Mouse (Mus musculus) adrenal gland, postnatal 10 days (tissue): ENCODE measurements around the gene Arhgap5. TPM values are rescaled to one million over a fixed set of nuclear protein-coding genes. Genes with fewer than 3 reads are reported as not detected.
A peak's percentile ranks its signal among the peaks of the same experiment; 100 is the strongest.

ENCODE experiments used
- DNase-seq: peaks from one replicate; pipeline ENCODE4 v3.0.0; 2021; ENCODE audit warnings: mixed read lengths
- long read RNA-seq, 2 experiments: library from polyadenylated mRNA; stranded (forward); transcript quantifications; one replicate each; pipeline ENCODE4 v2.0.0; 2021
- total RNA-seq, 2 experiments: library from RNA; stranded (reverse); gene quantifications; 2 replicates each; pipeline ENCODE4 v1.2.3; 2021

Gene Arhgap5
- 10 to 100 TPM; 74.0 to 80.4 TPM for total RNA-seq
- long read RNA-seq, experiment 1, partial matches to known transcripts = 0 of 21 reads
- long read RNA-seq, experiment 1, other reads (novel, unspliced or antisense) = 21 of 21 reads
- long read RNA-seq, experiment 2, partial matches to known transcripts = 0 of 4 reads
- long read RNA-seq, experiment 2, other reads (novel, unspliced or antisense) = 4 of 4 reads

DNA sequence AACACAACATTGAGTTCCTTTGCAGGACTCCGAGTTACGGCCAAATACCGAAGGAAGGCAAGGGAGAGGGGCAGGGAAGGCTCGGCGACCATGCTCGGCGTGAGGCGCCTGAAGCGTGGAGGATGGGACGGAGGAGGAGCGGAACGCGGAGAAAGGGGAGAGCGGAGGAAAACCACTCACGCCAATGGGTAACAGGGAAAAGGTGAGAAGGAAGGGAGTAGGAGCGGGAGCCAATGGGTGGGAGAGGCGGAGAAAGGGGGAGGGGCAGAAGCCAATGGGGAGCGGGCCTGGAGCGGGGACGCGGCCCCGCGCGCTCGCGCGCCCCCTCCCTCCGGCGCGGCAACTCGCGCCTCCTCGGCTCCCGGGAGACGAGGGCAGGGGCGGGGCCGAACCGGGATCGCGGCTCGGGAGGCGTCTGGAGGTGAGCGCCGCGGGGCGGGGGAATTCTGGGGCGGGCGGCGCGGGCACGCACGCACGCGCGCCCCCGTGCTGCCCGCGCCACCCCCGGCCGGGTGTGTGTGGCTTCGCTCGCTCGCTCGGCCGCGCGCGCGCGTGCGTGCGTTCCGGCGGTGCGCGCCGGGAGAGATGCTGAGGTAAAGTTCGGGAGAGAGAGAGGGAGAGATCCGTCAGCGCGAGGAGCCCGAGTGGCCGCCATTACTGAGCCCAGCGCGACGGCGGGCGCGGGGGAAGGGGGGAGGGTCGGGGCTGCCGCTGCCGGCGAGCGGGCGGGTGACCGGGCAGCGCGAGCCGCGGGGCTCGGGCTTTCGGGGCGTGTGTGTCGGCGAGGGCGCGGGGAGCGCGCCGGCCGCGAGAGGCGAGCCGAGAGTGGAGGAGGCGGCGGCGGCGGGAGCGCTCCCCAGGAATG lies at the start of gene Arhgap5:
Gene Arhgap5 (plus strand): TSS at position 517 of the 865 bp plus-strand sequence.
- DNase-seq = peak; percentile 99

DNA sequence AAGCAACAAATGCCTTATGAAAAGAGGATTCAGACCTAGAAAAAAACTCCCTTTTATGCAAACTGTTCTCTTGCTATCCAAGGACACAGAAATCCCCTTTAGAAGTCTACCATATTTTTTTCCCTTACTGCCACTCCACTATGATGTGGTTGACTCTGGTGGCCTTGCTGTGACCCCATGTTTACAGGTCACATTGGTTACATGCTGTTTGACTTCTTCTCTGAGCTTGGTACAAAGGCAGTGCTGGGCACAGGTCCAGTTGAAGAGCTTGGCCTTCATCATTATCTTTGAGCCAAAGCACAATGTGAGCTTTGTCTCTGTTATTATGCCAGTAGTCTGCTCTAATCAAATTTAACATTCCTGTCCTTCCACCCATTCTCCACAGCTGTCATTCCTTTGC lies 39.2 kb upstream of the Arhgap5 start:
- peak; percentile 66 for DNase-seq

DNA sequence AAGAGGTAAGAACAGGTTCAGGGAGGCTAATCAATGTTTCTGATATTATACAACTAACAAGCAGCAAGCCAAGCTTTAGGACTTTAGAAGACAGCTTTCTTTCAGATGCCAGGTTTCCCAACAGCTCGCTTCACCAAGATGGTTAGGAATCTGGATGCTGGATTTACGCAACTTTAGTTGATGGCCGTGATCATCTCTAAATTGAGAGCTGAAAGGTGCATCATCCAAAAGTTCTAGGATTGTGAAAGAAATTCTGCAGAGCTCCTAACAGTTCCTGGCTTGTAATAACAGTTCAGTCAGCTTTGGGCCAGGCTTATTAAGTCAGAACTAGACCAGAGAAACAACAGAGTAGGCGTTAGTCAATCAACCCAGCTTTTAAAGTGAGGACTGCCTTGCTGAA lies 32.2 kb upstream of the Arhgap5 start:
- no peak for DNase-seq

DNA sequence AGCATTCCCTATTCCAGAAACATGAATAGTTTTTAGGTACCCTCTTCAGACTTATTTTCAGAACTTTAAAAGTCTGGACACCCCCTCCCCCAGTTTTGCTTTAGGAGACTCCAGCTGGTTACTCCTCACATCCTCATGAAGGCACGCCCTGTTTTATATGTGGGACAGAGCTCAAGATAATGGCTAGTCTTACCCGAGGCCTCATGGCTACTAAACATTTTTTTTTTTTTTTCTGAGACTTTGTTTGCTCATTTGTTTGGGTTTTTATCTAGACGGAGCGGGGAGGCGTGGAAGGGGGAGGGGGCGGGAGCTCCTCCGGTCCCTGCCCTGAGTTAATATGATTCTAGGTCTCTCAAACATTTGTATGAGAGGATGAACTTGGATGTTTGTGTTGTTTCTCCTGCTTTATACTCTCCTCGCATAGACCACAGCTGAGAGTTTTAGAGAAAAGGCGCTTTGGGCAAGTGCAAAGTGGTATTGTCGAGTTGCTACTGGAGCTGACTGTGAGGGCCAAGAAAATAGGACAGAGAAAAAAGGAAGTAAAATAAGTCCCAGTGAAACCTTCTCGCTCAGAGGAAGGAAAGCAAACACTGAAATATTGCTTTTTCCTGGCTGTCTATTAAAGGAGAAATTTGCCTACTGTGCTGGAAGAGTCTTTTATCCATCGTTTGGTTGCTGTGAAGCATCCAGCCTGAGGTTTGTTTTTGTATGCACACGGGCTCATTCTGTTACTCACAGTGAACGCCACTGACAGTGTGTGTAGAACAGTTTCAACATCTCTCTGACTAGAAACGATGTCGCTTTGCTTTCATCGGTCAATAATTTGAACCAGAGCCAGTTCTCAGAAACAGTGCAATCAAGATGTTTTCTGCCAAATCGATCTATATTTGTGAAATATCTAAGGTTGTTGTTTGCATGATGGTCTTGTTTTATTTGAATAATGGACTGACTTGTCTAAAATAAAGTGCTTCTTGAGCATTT lies 29.5 kb upstream of the Arhgap5 start:
- DNase-seq = no peak

DNA sequence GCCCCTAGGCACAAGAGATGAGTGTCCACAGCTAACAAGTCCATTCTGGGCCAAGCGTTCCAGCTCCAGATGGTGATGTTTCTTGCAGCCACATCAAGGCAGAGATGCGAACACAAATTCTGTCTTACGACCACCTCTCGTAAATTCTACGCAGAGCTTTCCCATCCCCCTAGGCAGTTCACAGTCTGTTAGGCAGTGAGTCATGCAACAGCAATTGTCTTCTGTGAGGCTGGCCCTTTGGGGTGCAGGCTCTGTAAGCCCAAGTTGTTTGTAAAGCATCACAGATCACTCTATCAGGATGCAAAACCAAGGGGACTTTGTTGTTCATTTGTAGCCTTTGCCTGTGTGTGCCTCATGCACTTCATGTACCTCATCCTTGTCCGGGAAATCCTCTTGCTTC lies 27.7 kb upstream of the Arhgap5 start:
- no peak for DNase-seq

DNA sequence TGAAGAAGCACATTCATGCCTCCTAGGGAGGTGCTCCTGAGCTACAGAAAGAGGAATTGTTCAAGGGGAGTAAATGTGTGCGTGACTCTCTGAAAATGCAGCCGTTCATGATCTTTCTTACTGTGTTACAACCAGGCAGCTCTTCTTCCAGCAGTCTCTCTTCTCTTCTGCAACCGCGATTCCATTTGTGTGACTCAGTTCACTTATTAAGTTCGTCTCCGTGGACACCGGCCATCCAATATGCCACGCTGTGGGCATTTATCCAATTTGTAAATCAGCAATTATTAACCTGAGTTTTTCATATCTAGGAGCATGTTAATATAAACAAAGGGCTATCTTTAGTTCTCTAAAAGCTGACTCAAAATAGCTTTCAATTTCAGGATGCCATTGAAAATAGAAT lies 25.2 kb upstream of the Arhgap5 start:
- DNase-seq = no peak

DNA sequence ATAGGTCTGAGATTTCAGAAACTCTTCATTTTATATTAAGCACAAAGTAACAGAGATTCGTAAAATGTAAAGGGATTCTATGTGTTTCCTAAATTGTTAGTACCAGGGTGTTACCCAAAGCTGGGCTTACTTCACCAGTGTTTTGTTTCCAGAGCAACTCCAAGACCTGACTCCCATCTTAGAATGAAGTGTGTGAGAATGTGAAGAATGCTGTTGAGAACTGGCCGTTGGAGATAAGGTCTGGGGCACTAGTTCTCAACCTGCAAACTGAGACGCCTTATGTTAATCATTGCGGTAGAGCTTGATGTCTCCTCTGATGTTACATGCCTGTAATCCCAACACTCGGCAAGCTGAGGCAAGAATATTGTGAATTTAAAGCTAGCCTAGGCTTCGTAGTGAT lies 24.4 kb upstream of the Arhgap5 start:
- DNase-seq = no peak

DNA sequence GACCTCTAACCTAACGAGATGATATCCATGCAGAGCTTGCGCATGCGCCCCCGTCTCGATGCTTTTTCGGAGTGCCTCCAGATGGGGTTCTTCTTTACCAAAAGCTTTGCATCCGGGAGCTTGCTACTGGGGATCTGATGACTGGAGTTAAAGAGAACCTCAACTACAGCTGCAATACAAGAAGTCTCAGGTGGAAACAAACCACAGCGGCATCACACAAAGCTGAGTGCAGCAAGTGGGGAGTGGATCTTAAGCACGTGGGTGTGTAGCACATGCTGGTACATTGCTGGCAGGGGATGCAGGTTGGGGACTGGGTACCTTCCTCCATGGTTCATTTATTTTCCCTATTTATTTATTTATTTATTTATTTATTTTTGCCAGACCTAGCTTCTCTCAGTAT lies 22.9 kb upstream of the Arhgap5 start:
- DNase-seq = no peak

DNA sequence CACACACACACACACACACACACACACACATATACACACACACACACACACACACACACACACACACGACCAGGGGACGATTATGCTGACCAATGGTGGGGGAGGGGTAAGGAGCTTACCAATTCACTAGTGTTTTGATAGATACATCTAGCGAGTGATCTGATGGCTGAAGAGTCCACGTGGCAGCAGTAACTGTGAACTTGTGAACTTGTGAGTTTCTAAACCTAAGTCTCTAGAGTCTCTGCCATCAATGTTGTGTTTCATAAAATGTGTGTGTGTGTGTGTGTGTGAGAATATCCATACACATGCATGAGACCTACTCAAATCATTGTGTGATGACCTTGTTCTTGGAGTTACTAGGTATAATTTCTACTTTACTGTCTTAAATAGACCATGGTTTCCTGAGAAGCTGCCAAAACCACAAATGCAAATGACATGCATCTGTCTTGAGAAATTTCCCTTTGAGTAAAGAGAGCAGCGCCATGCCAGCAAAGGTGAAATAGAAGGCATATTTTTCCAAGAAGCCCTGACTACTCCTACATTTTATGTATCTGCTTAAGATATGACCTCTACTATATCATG lies 21.7 kb upstream of the Arhgap5 start:
- no peak for DNase-seq

DNA sequence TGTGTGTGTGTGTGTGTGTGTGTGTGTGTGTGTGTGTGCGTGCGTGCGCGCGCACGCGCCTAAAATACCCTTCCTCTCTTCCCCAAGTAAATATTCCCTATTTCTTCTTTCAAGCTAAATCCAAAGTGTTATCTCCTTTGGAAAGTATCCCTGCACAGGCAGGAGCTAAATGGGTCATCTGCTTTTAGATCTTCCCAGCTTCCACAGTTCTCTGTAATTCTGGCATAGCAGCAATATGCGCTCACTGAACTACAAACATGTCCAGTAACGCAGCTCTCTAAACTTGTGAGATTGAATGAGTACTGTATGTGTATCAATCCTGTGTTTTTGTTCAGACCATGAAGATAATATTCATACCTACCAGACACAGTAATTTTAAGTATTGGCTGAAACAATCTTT lies 20.6 kb upstream of the Arhgap5 start:
- DNase-seq = no peak

DNA sequence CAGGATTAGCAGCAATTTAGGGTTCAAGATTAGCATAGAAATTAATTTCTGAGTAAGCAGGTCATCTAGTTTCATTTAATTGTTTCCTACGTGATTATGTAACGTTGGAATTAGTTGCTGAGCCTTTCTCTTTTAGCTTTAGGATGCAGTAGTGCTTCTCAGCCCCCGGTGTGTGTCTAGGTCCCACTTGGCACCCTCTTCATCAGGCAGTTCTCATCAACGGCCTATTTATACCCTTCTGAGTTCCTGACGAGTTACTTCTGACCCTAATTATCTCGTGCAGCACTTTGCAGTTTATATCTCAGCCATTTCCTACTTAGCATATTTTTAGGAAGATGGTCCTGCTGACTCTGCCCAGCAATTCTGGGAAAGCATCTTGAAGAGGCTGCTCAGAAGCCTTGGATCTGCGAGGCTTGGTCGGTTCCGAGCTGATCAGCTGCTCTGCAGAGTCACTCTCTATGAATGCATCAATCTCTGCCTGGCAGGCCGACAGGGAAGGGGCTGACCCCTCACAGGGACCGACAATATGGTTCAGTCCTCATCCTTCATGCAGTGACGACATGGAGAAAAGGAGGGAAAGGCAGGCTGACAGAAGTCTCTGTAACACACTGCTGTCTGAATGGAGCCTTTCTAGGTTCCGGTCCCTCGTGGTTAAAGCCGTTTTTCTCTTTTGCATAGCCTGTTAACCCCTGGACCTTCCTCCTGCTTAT lies 15.4 kb upstream of the Arhgap5 start:
- no peak for DNase-seq

DNA sequence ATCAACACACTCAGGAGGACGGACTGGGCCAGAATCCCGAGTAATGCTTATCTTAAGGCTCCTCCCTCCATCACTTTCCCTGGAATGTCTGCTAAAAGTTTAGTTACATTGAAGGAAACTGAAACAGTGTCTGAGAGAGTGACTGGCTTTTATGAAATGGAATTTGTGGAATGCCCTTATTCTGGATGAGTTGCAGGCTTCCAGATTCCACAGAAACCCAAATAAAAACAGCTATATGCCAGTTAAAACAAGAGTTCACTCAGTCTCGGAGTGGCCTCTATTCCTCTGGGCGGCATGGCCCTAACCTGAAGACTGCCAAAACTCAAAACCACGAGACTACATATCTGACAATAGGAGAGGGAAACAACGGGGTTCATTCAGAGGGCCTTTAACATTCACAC lies 10.5 kb upstream of the Arhgap5 start:
- no peak for DNase-seq

DNA sequence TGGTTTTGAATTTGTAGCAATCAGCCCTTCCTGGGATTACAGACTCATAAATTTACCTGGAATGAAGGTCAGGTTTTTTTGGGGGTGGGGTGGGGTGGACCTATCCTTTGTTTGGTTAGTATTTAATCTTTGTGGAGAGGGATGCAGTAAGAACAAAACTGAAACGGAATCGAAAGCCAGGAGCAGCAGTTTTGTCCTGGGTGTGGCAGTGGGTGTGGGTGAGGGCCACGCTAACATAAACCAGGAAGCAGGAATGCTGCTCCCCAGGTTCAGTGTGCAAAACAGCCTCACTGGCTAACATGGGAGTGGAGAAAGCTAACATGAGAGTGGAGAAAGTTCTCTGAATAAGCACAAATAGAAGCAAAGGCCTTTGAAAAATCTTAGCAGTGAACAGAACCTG lies 6.6 kb upstream of the Arhgap5 start:
- no peak for DNase-seq

DNA sequence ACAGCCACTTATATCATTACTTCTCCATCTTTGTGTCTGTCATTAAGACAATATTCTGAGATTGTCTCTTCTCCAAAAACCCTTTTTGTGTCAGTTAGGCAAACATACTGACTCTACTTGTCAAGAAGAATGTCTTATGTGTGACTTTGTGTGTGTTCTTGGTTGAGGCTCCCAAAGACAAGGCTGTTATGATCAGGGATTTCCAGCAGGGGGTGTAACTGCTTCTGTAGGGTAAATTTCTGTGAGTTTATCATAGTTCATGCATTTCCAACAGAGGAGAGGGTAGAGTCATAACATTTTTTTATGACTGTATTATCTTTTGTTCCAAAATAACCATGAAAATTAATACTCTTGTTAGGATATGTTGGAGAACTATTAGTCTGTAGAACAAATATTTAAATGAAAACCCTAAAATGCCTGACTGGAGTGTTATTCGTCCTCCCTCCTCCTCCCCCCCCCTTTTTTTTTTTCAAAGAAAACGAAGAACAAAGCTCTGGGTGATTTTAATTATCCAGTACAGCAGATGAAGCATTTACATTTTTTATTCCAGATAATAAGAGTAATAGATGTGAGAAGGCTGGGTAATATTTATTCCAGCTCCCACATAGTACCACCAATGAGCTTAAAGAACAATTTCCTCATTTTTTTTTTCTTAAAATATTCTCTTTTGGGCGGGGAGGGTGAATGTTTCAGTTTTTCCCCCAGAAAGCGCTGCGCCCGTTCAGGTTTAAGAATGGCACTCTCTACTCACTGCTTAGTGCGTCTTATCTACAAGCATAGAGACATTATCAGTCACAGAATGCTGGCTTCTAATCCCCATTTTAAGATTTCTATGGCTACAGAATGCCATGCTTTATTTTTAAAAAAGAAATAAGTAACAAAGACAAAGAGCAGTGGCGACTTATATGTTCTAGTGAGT lies 2.6 kb upstream of the Arhgap5 start:
- peak; percentile 39 for DNase-seq

DNA sequence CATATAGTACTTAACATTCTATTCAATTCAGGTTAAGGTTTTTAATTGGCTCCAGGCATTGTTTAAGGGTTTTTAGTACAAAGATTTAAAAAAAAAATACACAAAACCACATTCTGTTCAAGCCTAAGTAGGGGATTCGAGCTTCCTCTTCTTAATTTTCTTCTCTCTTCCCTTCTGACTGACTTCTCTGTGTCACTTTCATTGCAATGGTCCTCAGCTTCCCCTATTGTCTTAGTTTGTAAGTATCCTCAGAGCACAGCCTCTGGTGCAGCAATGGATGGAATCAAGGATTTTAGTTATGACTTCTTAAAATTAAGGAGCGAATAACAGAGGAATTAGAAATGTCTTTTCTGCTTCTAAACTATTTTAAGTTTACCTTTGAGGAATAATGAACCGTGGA lies 1.6 kb upstream of the Arhgap5 start:
- DNase-seq = no peak

DNA sequence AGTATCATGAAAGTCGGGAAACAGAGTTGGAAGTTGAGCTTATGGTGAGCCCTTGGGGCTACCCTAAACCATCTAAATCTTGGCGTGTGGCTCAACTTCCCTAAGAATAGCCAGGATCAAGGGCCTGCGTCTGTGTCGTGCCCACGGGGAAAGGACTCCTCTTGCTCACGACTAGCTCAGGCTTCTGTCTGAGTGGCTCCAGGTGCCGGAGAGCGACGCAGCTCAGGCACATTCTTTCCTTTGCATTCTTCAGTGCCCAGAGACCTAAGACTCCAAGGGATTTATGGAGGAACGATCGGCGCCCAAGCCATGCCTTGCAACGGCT lies 679 bp upstream of the Arhgap5 start:
- no peak for DNase-seq

DNA sequence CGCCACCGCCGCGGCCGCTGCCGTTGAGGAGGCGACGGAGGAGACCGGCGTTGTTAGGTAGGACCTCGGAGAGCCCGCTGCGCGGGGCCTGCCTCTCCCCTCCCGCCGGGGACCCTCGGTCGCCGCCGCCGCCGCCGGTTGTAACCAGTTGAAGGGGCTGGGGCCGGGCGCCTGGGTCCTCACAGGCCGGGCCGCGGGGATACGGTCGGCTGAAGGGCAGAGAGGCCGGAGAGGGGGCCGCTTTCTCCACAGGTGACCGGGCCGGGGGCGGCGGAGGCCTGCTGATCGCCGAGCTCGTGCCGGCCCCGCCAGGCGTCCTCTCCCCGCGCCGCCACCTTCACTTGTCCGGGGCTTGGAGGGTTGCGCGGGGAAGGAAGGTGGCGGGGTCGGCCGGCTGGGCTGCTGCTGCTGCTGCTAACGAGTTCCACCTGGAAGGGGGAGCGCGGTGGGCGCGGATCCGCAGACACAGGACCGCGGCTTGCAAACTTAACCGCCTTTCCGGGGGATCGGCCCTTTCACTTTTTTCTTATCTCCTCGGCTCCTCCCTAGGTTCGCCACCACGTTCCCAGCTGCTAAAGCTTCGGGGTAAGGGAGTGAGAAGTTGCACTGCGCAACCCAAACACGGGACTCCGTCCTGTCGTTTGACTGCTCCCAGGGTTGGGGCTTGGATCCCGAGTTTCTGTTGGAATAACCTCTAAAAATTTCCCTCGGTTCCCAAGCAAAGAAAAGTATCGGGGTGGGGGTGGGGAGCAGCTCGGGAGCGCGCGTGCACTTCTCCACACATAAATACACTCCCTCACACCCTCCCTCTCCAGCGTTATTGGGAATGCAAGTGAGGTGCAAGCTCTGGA lies 784 bp downstream of the Arhgap5 start:
- DNase-seq = no peak

DNA sequence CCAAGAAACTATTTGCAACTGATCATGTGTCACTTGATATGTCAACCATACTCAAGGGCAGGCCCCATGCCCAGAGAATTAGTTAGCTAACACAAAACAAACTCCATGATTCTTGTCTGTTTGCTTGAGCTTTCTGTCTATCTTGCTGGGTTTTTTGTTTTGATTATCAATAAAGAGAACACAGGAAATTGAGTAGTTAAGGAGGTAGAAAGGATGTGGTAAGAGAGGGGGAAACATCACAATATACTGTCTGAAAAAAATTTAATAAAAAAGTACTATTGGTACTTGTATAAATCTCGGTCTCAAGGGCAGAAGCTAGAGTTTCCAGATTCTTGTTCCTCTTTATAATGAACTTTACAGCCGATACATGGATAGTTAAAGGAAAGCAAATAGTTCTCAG lies 20.9 kb downstream of the Arhgap5 start:
- no peak for DNase-seq

DNA sequence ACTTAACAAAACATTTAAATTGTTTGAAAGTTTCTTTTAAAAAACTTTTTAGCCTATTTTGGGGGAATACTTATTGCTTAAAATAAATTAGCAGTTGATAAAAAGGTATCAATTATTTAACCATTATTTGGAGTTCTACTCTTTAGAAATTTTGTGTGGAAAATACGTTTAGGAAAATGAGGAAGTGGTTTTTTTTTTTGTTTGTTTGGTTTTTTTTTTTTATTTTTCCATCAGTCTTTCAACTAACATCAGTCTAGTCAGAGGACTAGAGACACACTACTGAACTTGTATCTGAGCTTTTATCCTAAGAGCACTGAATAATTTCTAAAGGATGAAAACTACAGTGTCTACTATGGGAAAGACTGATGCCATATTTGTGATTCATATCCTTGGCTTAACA lies 21.7 kb downstream of the Arhgap5 start:
- DNase-seq = no peak

DNA sequence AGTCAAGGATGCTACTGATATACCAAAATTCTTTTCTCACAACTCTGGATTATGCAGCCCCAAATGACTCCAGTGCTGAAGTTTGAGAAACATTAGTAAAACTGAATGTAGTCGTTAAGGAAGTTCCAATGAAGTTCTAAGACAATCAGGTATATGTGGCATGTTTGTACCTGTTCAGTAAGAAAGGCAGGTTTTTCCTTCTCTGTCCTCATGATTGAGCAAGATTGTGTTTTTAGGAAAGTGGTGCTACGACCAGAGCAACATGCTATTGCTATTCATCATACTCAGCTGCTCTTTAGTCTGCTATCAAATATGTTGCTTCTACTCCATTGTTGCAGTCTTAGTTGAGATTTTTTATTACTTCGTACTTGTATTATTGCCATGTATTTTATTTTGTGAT lies 26.0 kb downstream of the Arhgap5 start:
- DNase-seq = no peak
